Mouse (Mus musculus): ENCODE data around the gene Stim1.

DNA sequence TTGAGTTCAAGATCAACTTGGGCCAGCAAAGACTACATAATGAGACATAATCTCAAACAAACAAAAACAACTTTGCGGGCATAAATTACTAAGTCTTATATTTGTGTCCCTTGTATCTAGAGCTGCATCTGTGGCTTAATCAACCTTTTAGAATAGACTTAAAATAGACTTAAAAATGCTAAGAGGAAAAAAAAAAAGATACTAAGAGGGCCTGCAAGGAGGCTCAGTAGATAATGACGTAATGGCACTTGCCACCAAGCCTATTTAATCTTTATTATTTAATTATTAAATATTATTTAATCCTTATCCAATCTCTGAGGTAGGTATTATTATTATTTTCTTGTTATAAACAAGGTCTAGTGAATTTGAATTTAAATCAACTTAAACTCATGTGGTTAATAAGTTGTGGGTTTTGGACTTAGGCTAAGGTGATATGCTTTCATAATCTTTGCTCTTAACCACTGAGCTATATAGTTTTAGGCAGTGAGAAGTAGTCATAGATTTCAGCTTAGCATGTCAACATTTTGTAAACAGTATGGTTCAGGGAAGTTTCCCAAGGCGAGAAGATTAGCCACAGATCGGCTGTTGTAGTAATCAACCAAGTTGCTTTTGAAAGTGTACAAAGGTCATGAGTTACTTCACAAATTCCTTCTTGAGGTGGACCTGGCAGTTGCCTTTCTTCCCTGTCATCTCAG lies 45.4 kb downstream of the Stim1 start:
- TF ChIP-seq CTCF (conservative IDR thresholded peaks at IDR 0.05 in 1 of 2, IDR thresholded peaks at IDR 0.05 in 1 of 2; ENCODE audit: low read depth in 2 of 2, low read length in 2 of 2), result no peak
- no peak for TF ChIP-seq RAD21 (IDR thresholded peaks at IDR 0.05; ENCODE audit: low read depth, low read length)
- no peak for TF ChIP-seq EP300 (IDR thresholded peaks at IDR 0.05; ENCODE audit: low read length)
- TF ChIP-seq NELFE (IDR thresholded peaks at IDR 0.05; ENCODE audit: low read depth, low read length), result no peak
- no peak for TF ChIP-seq USF1 (IDR thresholded peaks at IDR 0.05; ENCODE audit: low read depth, low read length)
- TF ChIP-seq ZNF384 (IDR thresholded peaks at IDR 0.05; ENCODE audit: low read depth, low read length), result no peak
- TF ChIP-seq POLR2A (IDR thresholded peaks at IDR 0.05; ENCODE audit: low read depth, low read length), result no peak

Data from CH12.LX (cell line).